Mouse (Mus musculus): ENCODE results near the gene Gpat3.
A peak's percentile ranks its signal among the peaks of the same experiment; 100 is the strongest.

The Gpat3 gene

DNA sequence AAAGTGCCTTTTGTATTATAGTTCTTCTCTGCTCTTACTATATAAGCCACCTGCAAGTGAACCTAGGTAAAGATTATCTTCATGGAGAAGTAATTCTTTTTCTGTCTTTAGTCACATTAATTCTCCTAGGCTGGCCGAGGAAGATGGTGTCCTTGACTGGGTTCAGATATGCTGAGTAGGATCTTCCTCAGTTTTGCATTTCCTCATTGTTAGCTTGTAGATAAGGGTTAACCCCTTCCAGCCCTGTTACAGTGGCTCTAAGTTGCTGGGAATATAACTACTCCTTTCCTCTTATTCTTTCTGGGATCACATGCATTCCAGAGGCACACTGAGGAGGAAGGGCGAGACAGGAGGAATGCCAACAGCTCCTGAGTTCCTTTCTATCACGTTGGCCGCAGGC lies 15.6 kb downstream of the Gpat3 start:
- no peak for DNase-seq (ENCODE audit: low spot score)

DNA sequence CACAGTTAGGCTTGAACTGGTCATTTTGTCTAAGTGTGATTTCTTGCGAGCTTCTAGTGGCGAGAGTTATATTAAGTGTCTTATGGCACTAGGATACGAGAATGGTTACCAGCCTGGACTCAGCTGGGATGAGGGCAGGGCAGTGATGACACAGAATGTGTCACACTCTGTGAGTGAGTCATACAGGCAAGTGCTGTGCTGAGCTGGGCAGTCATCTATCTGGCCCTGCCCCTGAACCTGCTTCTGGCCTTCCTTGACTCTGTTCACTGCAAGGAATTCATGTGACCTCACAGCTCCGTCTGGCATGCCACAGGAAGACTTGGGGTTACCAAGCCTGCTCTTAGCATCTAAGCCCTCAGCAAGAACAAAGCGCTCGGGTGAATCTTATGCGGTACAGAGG lies 16.3 kb downstream of the Gpat3 start:
- no peak for DNase-seq (ENCODE audit: low spot score)

GRCm38 (mm10) chr5:100863091-100863490 lies 17.6 kb downstream of the Gpat3 start:
- no peak for DNase-seq (ENCODE audit: low spot score)

- DNase-seq (ENCODE audit: low spot score), result no peak
Observed at GRCm38 (mm10) chr5:100864438-100864837, 18.9 kb downstream of the Gpat3 start.

DNA sequence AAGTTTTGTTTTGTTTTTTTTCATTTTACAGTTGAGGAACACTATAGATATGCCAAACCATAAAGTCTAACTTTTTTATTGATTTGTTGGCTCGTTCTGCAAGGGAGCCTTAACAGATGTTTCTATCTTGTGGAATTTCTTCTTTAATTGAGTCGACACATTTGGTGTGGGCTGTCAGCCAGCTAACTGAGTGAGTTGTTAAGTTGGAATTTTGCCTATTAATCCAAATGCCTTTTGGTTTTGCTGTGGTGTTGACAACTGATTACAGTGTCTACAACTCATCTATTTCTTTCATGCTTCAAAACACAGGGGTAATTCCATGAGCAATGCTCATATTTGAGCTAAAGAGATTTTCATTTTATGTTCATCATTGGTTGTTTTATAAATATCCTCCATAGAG lies 20.7 kb downstream of the Gpat3 start:
- no peak for DNase-seq (ENCODE audit: low spot score)

DNA sequence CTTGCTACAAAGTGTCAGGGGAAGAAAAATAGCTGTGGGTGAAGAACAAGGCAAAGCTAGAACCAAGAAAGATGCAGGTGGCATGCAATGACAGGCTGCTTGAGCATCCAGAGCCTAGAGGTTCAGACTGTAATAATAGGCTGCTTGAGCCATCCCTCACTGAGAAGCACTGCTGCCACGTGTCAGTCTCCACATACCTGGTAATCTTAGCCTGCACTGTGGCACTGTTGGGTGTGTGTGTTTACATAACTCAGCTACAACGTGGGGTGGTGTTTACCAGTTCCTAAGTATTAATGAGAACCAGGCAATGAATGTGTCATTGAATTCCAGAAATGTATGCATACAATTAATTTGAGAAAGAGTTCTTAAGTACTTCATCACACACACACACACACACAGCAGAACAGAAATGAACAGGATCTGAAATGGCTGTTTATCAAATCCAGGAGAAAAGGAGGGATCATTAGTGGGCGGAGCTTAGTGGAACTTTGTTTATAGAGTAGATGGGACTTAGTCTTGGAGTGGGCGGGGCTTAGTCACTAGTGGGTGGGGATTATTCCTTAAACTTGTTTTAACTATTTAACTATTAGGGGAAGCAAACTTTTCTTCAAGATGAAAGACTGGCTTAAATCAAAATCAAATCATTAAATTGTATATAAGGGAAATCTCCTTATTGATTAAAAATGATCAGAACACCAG lies 23.8 kb downstream of the Gpat3 start:
- DNase-seq (ENCODE audit: low spot score), result peak; percentile 7

DNA sequence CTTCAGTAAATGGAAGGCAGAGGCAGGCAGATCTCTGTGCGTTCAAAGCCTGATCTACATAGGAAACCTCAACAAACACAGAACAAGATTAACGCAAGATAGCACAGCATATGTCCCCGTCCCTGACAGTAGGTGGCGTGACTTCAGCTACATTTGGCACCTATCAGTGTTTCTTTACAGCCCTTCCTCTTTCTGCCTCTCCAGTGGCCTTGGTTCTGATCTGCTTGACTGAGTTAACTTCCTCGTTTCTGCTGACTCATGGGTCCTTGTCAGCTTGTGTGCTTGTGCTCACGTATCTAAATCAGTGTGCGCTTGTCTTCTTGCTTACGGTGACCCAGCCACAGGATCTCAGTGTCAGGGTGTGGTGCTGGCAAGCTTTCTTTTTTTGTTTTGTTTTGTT lies 26.5 kb downstream of the Gpat3 start:
- DNase-seq (ENCODE audit: low spot score), result no peak

DNA sequence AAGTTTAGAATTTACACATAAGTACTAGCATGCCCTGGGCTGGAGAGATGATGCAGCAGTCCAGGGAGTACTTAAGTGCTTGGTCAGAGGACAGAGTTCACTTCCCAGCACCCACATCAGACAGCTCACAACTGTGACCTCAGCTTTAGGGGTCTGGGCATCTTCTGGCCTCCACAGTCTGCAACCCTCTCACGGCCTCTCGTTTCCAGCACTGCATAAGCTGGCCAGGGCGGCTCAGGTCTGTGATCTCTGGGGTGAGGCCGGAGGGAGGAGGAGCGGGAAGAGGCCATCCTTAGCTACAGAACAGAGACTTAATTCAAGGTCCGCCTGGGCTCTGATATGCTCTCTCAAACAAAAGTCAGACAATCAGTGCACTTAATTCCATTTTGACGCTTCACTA lies 29.2 kb downstream of the Gpat3 start:
- no peak for DNase-seq (ENCODE audit: low spot score)

DNA sequence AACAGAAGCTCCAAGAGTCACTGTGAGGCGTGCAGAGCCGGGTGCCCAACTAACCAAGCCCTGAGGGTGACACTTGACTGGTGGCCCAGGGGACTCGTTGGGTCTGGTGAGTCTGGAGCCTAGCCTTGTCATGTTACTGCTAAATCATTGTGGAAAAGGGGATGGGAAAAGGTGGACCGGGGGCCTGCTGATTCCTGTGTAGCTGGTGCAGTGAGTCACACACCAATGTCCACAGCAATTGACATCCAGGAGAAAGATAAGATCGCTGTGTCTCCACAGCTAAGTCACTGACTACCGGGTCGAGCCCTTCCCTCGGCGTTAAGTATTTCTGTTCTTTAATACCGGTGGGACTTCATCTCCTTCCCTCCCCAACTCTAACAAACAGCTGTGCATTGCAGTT lies 29.7 kb downstream of the Gpat3 start:
- no peak for DNase-seq (ENCODE audit: low spot score)

DNA sequence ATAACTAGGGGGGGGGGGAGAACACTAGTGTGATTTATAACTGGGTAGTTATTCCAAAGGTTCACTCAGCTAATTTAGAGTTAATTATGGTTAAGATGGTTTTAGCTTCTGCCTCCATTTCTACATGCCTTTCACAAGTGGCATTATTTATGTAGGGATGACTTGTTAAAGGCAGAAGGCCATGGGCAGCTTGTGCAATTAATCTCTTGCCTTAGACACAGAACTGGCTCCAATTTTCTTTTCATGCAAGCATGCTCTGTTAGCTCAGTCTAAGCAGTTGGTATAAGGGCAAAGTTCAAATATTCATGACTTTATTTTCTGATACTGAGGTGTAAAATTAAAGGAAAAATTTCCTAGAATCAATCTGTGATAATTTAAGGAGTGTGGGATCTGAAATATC lies 31.5 kb downstream of the Gpat3 start:
- DNase-seq (ENCODE audit: low spot score), result no peak

- no peak for DNase-seq (ENCODE audit: low spot score)
Observed at GRCm38 (mm10) chr5:100885216-100885615, 39.7 kb downstream of the Gpat3 start.

GRCm38 (mm10) chr5:100886331-100886988 lies 40.9 kb downstream of the Gpat3 start:
- no peak for DNase-seq (ENCODE audit: low spot score)

- no peak for DNase-seq (ENCODE audit: low spot score)
Observed at GRCm38 (mm10) chr5:100896199-100896598, 50.7 kb downstream of the Gpat3 start.

DNA sequence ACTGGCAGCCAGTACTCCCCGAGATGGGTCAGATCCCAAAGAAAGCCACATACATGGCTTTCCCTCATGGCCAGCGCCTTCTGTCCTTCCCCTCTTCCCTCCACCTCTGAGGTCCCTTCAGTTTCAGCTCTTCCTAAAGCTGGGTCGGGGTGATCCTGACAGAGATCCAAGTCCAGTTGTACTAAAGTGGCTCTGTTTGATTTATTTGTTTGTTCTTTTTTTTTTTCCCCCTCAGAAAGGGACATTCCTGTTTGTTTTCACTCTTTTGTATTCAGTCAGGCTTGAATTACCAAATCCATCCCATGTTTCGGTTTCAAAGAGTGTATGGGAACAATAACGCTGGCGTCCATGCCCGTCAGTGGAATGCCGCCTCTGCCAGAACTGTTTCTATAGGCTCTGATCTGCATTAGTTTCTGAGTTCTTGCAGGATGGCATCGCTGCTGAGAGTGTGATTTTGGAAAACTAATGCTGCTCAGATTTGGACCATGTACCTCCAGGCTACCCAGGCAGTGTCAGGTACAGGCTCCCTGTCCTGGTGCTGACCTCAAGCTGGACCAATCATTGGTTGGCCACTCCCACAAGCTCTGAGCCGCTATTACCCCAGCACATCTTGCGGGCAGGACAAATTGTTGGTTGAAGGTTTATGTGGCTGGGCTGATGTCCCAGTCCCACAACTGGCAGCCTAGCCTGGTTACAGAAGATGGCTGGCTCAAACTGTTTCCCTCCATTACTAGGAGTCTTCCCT lies 54.4 kb downstream of the Gpat3 start:
- DNase-seq (ENCODE audit: low spot score), result no peak

DNA sequence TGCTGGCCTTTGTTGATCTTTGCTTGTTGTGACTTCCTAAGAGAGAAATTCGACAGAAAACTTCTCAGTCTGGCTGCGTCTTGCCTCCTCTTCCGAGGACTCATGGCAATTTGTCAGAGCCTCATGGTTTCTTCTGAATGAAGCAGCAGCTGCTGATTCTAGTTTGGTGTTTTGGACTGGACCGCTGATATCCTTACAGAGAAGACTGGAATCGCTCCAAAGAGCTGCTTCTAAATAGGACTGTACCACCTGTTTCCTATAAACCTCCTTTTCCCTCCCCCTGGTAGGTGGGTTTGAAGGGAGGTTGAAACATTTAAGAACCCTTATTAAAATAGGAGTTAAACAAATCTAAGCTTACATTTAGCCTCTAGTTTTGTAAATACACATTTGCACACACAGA lies 55.5 kb downstream of the Gpat3 start:
- no peak for DNase-seq (ENCODE audit: low spot score)

GRCm38 (mm10) chr5:100908478-100908877 lies 63.0 kb downstream of the Gpat3 start:
- no peak for DNase-seq (ENCODE audit: low spot score)

DNA sequence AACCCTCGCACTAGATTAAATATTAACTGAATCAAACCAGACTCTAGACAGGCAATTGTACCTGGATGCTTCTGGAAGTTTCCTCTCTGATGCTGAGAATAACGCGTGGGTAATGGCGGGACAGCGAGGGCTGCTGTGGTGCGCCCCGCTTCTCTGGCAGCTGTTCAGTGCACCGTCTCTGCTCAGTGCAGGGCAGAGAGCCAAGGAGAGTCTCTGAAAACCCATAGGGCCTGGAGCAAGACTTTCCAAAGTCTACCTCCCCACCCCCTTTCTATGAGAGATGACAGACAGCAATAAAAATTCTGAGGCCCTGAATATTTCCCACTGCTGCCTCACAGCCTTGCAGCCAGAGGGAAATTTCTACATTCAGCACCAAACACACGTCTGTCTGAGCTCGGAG lies 63.4 kb downstream of the Gpat3 start:
- no peak for DNase-seq (ENCODE audit: low spot score)

DNA sequence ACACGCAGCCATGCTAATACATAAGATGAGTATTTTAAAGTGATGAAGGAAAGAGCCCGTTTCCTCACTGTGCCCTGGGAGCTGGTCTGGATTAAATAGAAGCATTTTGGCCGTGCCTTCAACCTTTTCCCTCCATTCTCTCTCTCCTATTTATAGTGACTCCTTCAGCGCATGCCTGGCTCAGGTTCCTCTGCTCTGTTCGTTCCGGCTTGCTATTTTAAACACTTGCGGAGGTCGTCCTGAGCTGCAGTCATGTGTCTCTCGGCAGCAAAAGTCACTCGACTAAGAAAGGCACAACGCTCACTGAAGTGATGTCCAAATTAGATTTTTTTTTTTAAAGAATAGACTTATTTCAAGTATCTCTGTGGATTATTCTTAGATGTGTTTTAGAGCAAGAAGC lies 64.2 kb downstream of the Gpat3 start:
- DNase-seq (ENCODE audit: low spot score), result no peak

DNA sequence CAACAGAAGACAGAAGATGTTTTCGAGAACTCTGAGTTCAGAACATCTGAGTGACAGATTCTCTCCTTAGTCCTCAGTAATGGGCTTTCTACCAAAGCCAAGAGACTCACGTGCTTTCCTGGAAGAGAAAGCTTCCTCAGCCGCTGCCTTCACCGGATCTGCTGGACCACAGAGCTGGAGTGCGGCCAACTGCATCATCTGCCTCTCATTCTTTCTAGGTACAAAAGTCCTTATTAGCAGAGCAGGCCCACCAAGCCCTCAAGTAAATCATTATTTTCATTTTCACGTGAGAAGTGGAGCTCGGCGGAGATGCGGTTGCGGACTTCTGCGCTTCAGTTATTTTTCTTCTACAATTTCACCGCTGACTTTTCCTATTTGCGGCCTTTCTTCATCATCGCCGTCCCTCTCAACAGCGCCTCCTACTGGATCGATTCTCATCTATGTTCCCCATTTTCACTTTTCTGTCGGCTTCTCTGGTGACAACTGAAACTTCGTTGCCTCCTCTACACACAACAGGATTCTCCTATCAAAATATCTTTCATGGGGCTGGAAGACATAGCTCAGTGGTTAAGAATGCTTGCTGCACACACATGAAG lies 66.1 kb downstream of the Gpat3 start:
- peak; percentile 10 for DNase-seq (ENCODE audit: low spot score)

DNA sequence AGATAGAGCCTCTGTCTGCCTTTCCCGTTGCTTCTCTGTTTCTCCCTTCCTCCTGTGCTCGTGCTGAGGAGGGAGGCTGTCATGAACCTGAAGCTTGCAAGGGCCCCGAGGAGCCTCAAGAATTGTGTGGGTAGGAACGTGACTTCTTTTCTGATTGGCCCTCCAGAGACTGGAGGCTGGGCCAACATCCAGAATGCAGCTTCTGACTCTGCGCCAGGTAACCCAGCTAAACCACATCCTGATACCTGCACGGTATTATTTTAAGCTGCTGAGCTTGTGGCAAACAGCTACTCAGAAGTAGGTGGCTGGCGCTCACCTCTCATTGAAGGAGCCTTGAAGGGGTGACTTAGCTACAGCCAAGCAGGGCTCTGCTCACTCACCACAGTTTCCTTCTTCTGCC lies 66.9 kb downstream of the Gpat3 start:
- DNase-seq (ENCODE audit: low spot score), result no peak

DNA sequence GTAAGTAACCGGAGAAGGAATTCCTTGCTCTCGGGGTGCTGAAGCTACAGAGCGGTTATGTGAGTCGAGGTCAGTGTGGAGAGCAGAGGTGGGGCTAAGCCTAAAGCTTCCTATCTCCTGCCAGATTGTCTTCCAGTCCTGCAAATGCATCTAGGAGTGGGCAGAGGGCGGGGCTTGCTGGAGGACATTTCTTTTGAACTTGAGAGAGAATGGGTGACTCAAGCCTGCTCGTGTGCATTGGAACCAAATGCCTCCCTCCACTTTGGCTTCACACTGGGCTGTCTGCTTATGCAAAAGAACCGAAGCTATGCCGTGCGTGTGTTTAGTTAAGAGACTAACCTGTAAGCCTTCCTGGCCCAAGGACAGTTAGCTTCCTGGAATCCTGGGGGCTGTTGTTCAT lies 67.8 kb downstream of the Gpat3 start:
- DNase-seq (ENCODE audit: low spot score), result no peak

GRCm38 (mm10) chr5:100914989-100915388 lies 69.5 kb downstream of the Gpat3 start:
- DNase-seq (ENCODE audit: low spot score), result no peak

DNA sequence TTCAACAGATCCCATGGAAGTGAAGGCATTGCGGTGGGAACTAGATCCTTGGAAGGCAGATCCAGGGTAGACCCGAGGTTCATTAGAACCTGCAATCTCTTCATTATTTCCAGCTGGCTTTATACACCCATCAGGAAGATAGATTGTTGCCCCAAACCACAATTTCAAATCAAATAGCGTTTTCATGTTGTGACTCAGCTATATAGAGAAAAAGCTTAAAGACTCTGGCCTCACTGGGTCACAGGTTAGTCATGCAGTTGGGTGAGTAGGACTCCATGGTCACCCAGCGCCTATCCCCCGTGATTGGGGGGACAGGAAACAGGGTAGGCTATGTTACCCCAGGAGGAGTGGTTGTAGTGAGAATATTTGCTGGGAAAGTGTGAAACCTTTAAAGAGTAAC lies 69.9 kb downstream of the Gpat3 start:
- no peak for DNase-seq (ENCODE audit: low spot score)
